Mouse (Mus musculus): Measurements from ENCODE around the gene Gdf15. TPM values are rescaled to one million over a fixed set of nuclear protein-coding genes. Genes with fewer than 3 reads are reported as not detected.

The Gdf15 gene
- polyA plus RNA-seq (2012; rRNA removed): 0.15 and 0.20 TPM in 2 replicates

GRCm38 (mm10) chr8:70632346-70632892 lies at the start of gene Gdf15:
Gene Gdf15, minus strand, starts transcription at chr8:70632456.
- no peak for DNase-seq (ENCODE audit: extremely low spot score in 1 of 2, low spot score in 1 of 2)

GRCm38 (mm10) chr8:70681410-70681809 lies 49.2 kb upstream of the Gdf15 start:
- DNase-seq (ENCODE audit: extremely low spot score in 1 of 2, low spot score in 1 of 2): no peak

- DNase-seq (ENCODE audit: extremely low spot score in 1 of 2, low spot score in 1 of 2): no peak
These were observed 47.8 kb upstream of the Gdf15 start for GRCm38 (mm10) chr8:70680039-70680438.

- DNase-seq (ENCODE audit: extremely low spot score in 1 of 2, low spot score in 1 of 2): no peak
These were observed 47.1 kb upstream of the Gdf15 start for GRCm38 (mm10) chr8:70679404-70679803.

- DNase-seq (ENCODE audit: extremely low spot score in 1 of 2, low spot score in 1 of 2): no peak
These were observed 46.4 kb upstream of the Gdf15 start for GRCm38 (mm10) chr8:70678679-70679078.

- DNase-seq (ENCODE audit: extremely low spot score in 1 of 2, low spot score in 1 of 2): no peak
These were observed 45.3 kb upstream of the Gdf15 start for GRCm38 (mm10) chr8:70677451-70678080.

- DNase-seq (ENCODE audit: extremely low spot score in 1 of 2, low spot score in 1 of 2): no peak
These were observed 43.1 kb upstream of the Gdf15 start for GRCm38 (mm10) chr8:70675336-70675735.

GRCm38 (mm10) chr8:70674716-70675115 lies 42.5 kb upstream of the Gdf15 start:
- DNase-seq (ENCODE audit: extremely low spot score in 1 of 2, low spot score in 1 of 2): no peak

- no peak for DNase-seq (ENCODE audit: extremely low spot score in 1 of 2, low spot score in 1 of 2)
These were observed 41.9 kb upstream of the Gdf15 start for GRCm38 (mm10) chr8:70674109-70674508.

- DNase-seq (ENCODE audit: extremely low spot score in 1 of 2, low spot score in 1 of 2): peak; percentile 96 to 99
These were observed 41.0 kb upstream of the Gdf15 start, which contains the start of gene Lsm4 for GRCm38 (mm10) chr8:70673079-70673856. Gene Lsm4, plus strand, starts transcription at chr8:70673248.

GRCm38 (mm10) chr8:70672325-70673078 lies 40.2 kb upstream of the Gdf15 start:
- DNase-seq (ENCODE audit: extremely low spot score in 1 of 2, low spot score in 1 of 2): no peak

- DNase-seq (ENCODE audit: extremely low spot score in 1 of 2, low spot score in 1 of 2): no peak
These were observed 39.5 kb upstream of the Gdf15 start for GRCm38 (mm10) chr8:70671615-70672324.

GRCm38 (mm10) chr8:70667071-70667470 lies 34.8 kb upstream of the Gdf15 start:
- DNase-seq (ENCODE audit: extremely low spot score in 1 of 2, low spot score in 1 of 2): peak in 1 of 2 experiments; percentile 58

GRCm38 (mm10) chr8:70665599-70665998 lies 33.3 kb upstream of the Gdf15 start:
- no peak for DNase-seq (ENCODE audit: extremely low spot score in 1 of 2, low spot score in 1 of 2)

GRCm38 (mm10) chr8:70664631-70665030 lies 32.4 kb upstream of the Gdf15 start:
- DNase-seq (ENCODE audit: extremely low spot score in 1 of 2, low spot score in 1 of 2): no peak

- DNase-seq (ENCODE audit: extremely low spot score in 1 of 2, low spot score in 1 of 2): no peak
These were observed 31.4 kb upstream of the Gdf15 start for GRCm38 (mm10) chr8:70663691-70664090.

GRCm38 (mm10) chr8:70660273-70660725 lies 28.0 kb upstream of the Gdf15 start, which contains the start of gene Pgpep1:
Gene Pgpep1, minus strand, starts transcription at chr8:70660388.
- DNase-seq (ENCODE audit: extremely low spot score in 1 of 2, low spot score in 1 of 2): no peak

- peak in 1 of 2 experiments; percentile 73 for DNase-seq (ENCODE audit: extremely low spot score in 1 of 2, low spot score in 1 of 2)
These were observed 27.5 kb upstream of the Gdf15 start for GRCm38 (mm10) chr8:70659604-70660272.

- no peak for DNase-seq (ENCODE audit: extremely low spot score in 1 of 2, low spot score in 1 of 2)
These were observed 26.8 kb upstream of the Gdf15 start for GRCm38 (mm10) chr8:70658897-70659603.
